Mouse (Mus musculus) liver, postnatal 0 days (tissue): ENCODE data around the gene Mpped1.

ENCODE experiments used
- CTCF ChIP-seq: sonication (generic); IDR thresholded peaks from 2 replicates; pipeline ENCODE4 v1.5.1; 2016; ENCODE audit warnings: antibody characterized with exemption, low read depth
- EP300 ChIP-seq: IDR thresholded peaks from 2 replicates; pipeline ENCODE4 v1.6.1; 2016; ENCODE audit warnings: antibody characterized with exemption, low read depth, mild to moderate bottlenecking

DNA sequence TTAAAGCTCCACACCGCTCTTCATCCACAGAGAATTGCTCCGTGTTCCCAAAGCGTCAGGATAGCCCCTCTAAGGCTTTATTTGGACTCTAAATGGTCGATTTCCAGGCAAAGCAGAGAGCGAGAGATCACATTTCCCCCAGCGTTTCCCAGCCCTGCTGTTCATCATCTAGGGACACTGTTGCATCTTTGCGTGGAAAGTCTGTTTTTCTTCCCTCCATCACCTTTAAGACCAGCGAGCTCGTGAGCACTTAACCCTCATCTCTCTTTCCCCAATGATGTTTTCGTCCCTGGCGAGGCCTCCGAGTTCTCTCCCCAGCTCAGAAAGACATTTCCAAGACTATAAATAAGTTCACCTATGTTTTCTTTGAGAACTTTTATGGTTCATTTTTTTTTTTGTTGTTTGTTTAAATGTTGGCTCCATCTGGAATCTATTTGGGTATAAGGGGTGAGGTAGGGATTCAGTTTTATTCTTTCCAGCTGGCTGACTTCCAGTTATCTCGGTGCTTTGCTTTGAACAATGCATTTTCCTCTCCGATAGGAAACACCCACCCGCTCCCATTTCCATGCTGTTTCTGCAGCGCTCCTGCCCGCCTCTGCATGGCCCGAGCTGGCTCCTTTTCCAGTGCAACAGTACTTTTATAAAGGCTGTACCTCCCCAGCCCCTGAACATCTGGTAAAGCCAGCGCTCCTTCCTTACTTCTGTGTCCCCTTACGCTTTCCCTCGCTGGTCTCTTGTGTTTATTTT is 38.4 kb upstream of the Mpped1 start:
- no peak for TF ChIP-seq EP300
- TF ChIP-seq CTCF: no peak
